Mouse (Mus musculus): ENCODE measurements at regions not wholly inside any gene's neighbourhood (a gene's known extent, or its start where the extent isn't known, plus 50 kb on each side); places are given as distances from the start of the nearest gene placed in this dataset.
"Not testable (repeated sequence)": the region's sequence is repeated elsewhere in the genome, so short reads cannot be mapped to it uniquely, and the experiment has no call there.

- H3K27ac ChIP-seq (ENCODE audit: control insufficient read depth, low read depth, low read length) = no peak overlapping the region
- TF ChIP-seq ELF1 (IDR thresholded peaks at IDR 0.05; ENCODE audit: low read depth, low read length) = no peak
Measured at GRCm38 (mm10) chr3:6768506-6768905, 148.3 kb upstream of the 1700008P02Rik start.

DNA sequence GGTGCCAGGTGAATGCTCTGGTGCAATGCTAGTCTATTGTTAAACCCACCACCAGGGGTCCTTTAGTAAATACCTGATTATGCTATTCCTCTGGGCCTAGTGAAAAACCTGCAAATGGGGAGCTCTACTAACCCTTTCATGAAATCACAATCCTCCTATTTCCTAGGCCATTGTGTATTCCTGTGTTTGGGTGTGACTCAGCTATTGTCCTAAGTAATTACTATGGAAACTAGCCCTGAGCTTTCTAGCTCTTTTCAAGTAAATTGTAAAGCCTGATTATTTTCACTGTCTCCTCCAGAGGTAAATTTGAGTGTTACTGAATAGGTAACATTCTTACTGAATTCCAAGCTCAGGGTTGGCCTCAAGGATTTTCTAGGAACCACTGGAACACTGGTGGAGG, 147.8 kb upstream of the 1700008P02Rik start:
- H3K4me3 ChIP-seq (ENCODE audit: control insufficient read depth in 1 of 2, insufficient read depth in 1 of 2, low read depth in 2 of 2, low read length in 2 of 2); H3K4me1 ChIP-seq (ENCODE audit: control insufficient read depth in 1 of 2, insufficient read depth in 2 of 2, low read length in 2 of 2); H3K36me3 ChIP-seq (ENCODE audit: control insufficient read depth in 1 of 2, insufficient read depth in 2 of 2, low read length in 2 of 2); DNase-seq (ENCODE audit: low read depth, low spot score); H3K9me3 ChIP-seq (replicated peaks; ENCODE audit: insufficient read depth, low read length); H3K27ac ChIP-seq (ENCODE audit: control insufficient read depth, low read depth, low read length); H3K9ac ChIP-seq (ENCODE audit: control insufficient read depth, low read depth, low read length, poor library complexity, severe bottlenecking); H3K79me2 ChIP-seq (ENCODE audit: control insufficient read depth, insufficient read depth, low read length, poor library complexity); H3K27me3 ChIP-seq (ENCODE audit: control insufficient read depth in 1 of 2, insufficient read depth in 2 of 2, low read length in 2 of 2): not testable (repeated sequence)

More at GRCm38 (mm10) chr3:6768506-6768905, 148.3 kb upstream of the 1700008P02Rik start:
- Histone ChIP-seq H3K27me3 (ENCODE audit: control insufficient read depth in 1 of 2, insufficient read depth in 2 of 2, low read length in 2 of 2) (no peaks in the 10 kb centered on the region), H3K9me3 (replicated peaks; ENCODE audit: insufficient read depth, low read length) (no peaks in the 10 kb centered on the region), H3K79me2 (ENCODE audit: control insufficient read depth, insufficient read depth, low read length, poor library complexity) (no peaks in the 10 kb centered on the region), H3K4me3 (ENCODE audit: control insufficient read depth in 1 of 2, insufficient read depth in 1 of 2, low read depth in 2 of 2, low read length in 2 of 2) (no peak overlapping the region), H3K9ac (ENCODE audit: control insufficient read depth, low read depth, low read length, poor library complexity, severe bottlenecking) (no peak overlapping the region), H3K4me1 (ENCODE audit: control insufficient read depth in 1 of 2, insufficient read depth in 2 of 2, low read length in 2 of 2) (no peaks in the 10 kb centered on the region), H3K36me3 (ENCODE audit: control insufficient read depth in 1 of 2, insufficient read depth in 2 of 2, low read length in 2 of 2) (peaks cover 2 to 6% of the 10 kb centered on the region in 2 experiments; a peak in 3 of 4 replicates)
- no peak for DNase-seq (ENCODE audit: low read depth, low spot score)

GRCm38 (mm10) chr3:6759172-6759571, 138.9 kb upstream of the 1700008P02Rik start:
- peak; percentile 32 for DNase-seq (ENCODE audit: low read depth, low spot score)

GRCm38 (mm10) chr3:6757562-6757961, 137.3 kb upstream of the 1700008P02Rik start:
- peak; percentile 60 for DNase-seq (ENCODE audit: low read depth, low spot score)
- H3K36me3 ChIP-seq (ENCODE audit: control insufficient read depth in 1 of 2, insufficient read depth in 2 of 2, low read length in 2 of 2) = peaks cover 5 to 26% of the 10 kb centered on the region in 2 experiments; a peak in 3 of 4 replicates
- no peak overlapping the region for H3K9ac ChIP-seq (ENCODE audit: control insufficient read depth, low read depth, low read length, poor library complexity, severe bottlenecking)
- H3K79me2 ChIP-seq (ENCODE audit: control insufficient read depth, insufficient read depth, low read length, poor library complexity) = no peaks in the 10 kb centered on the region
- no peaks in the 10 kb centered on the region for H3K9me3 ChIP-seq (replicated peaks; ENCODE audit: insufficient read depth, low read length)
- peaks cover 12 to 29% of the 10 kb centered on the region in 2 experiments for H3K4me1 ChIP-seq (ENCODE audit: control insufficient read depth in 1 of 2, insufficient read depth in 2 of 2, low read length in 2 of 2)
- H3K27ac ChIP-seq (ENCODE audit: control insufficient read depth, low read depth, low read length) = peak overlapping the region; percentile 55
- no peak overlapping the region for H3K4me3 ChIP-seq (ENCODE audit: control insufficient read depth in 1 of 2, insufficient read depth in 1 of 2, low read depth in 2 of 2, low read length in 2 of 2)
- TF ChIP-seq GATA1 (IDR thresholded peaks at IDR 0.05; ENCODE audit: low read depth, low read length) (peak; percentile 97), SIN3A (IDR thresholded peaks at IDR 0.05; ENCODE audit: low read length) (0 out of 2 replicates have a peak, but pooled peaks have one; percentile 25), TCF12 (IDR thresholded peaks at IDR 0.05; ENCODE audit: low read depth, low read length) (peak; percentile 99), TAL1 (IDR thresholded peaks at IDR 0.05; ENCODE audit: low read length) (peak; percentile 67), ZMIZ1 (IDR thresholded peaks at IDR 0.05; ENCODE audit: low read depth, low read length) (0 out of 2 replicates have a peak, but pooled peaks have one; percentile 36), ETS1 (IDR thresholded peaks at IDR 0.05; ENCODE audit: low read depth, low read length) (peak; percentile 83), EP300 (IDR thresholded peaks at IDR 0.05; ENCODE audit: low read depth in 1 of 2, low read length in 2 of 2) (peak; percentile 96 to 97), ZNF384 (IDR thresholded peaks at IDR 0.05; ENCODE audit: low read depth, low read length) (peak; percentile 51; the same call in 1 of the 2 replicates), USF2 (IDR thresholded peaks at IDR 0.05; ENCODE audit: borderline replicate concordance in 1 of 2, insufficient read depth in 1 of 2, low read depth in 1 of 2, low read length in 2 of 2) (no peak), RCOR1 (IDR thresholded peaks at IDR 0.05; ENCODE audit: low read depth, low read length) (peak; percentile 81), POLR2AphosphoS5 (IDR thresholded peaks at IDR 0.05; ENCODE audit: borderline replicate concordance, low read depth, low read length) (no peak)
- H3K27me3 ChIP-seq (ENCODE audit: control insufficient read depth in 1 of 2, insufficient read depth in 2 of 2, low read length in 2 of 2) = no peaks in the 10 kb centered on the region

More at GRCm38 (mm10) chr3:6759172-6759571, 138.9 kb upstream of the 1700008P02Rik start:
- Histone ChIP-seq H3K27me3 (ENCODE audit: control insufficient read depth in 1 of 2, insufficient read depth in 2 of 2, low read length in 2 of 2) (no peaks in the 10 kb centered on the region), H3K9me3 (replicated peaks; ENCODE audit: insufficient read depth, low read length) (no peaks in the 10 kb centered on the region), H3K4me3 (ENCODE audit: control insufficient read depth in 1 of 2, insufficient read depth in 1 of 2, low read depth in 2 of 2, low read length in 2 of 2) (no peak overlapping the region), H3K9ac (ENCODE audit: control insufficient read depth, low read depth, low read length, poor library complexity, severe bottlenecking) (0 out of 2 replicates have a peak overlapping the region, but pooled peaks have one; percentile 22), H3K4me1 (ENCODE audit: control insufficient read depth in 1 of 2, insufficient read depth in 2 of 2, low read length in 2 of 2) (peaks cover 12 to 29% of the 10 kb centered on the region in 2 experiments), H3K36me3 (ENCODE audit: control insufficient read depth in 1 of 2, insufficient read depth in 2 of 2, low read length in 2 of 2) (peaks cover 5 to 29% of the 10 kb centered on the region in 2 experiments), H3K27ac (ENCODE audit: control insufficient read depth, low read depth, low read length) (peak overlapping the region; percentile 49), H3K79me2 (ENCODE audit: control insufficient read depth, insufficient read depth, low read length, poor library complexity) (no peaks in the 10 kb centered on the region)
- TF ChIP-seq GABPA (IDR thresholded peaks at IDR 0.05; ENCODE audit: low read depth, low read length) = no peak
- TF ChIP-seq POLR2AphosphoS2 (IDR thresholded peaks at IDR 0.05; ENCODE audit: low read length) = peak; percentile 65; the same call in 1 of the 2 replicates

DNA sequence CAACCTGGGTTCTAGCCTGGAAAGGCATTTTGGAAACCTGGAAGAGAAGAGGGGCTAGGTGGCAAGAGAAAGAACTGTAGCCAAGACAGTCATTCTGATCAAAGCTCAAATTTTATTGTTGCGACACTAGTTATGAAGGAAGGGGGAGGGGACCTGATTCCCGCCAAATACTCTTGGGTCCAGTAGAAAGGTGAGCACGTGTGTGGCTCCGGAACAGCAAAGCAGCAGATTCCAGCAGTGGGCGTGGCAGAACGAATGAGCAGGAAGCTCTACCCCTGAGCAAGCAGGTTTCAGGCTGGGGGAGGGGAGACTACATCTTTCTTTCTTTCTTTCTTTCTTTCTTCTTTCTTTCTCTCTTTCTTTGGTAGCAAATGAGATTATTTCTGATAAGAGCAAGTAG, 130.5 kb upstream of the 1700008P02Rik start:
- H3K9ac ChIP-seq (ENCODE audit: control insufficient read depth, low read depth, low read length, poor library complexity, severe bottlenecking); H3K4me1 ChIP-seq (ENCODE audit: control insufficient read depth in 1 of 2, insufficient read depth in 2 of 2, low read length in 2 of 2); H3K27ac ChIP-seq (ENCODE audit: control insufficient read depth, low read depth, low read length); H3K4me3 ChIP-seq (ENCODE audit: control insufficient read depth in 1 of 2, insufficient read depth in 1 of 2, low read depth in 2 of 2, low read length in 2 of 2); H3K27me3 ChIP-seq (ENCODE audit: control insufficient read depth in 1 of 2, insufficient read depth in 2 of 2, low read length in 2 of 2); H3K36me3 ChIP-seq (ENCODE audit: control insufficient read depth in 1 of 2, insufficient read depth in 2 of 2, low read length in 2 of 2); H3K79me2 ChIP-seq (ENCODE audit: control insufficient read depth, insufficient read depth, low read length, poor library complexity); H3K9me3 ChIP-seq (replicated peaks; ENCODE audit: insufficient read depth, low read length); DNase-seq (ENCODE audit: low read depth, low spot score): not testable (repeated sequence)

Measured in MEL (cell line).